Mouse (Mus musculus) forebrain, embryonic 10.5 days (tissue): ENCODE measurements around the gene Miga1. TPM values are rescaled to one million over a fixed set of nuclear protein-coding genes. Genes with fewer than 3 reads are reported as not detected.

Experiments
- DNase-seq: peaks from one replicate; pipeline ENCODE4 v3.0.0-alpha.2; 2017; ENCODE audit warnings: low spot score; ENCODE audit errors: extremely low spot score
- H3K27ac ChIP-seq: fragments of 300-500 bp; sonication (generic); 2 replicates; pipeline ENCODE4 v1.5.1; 2016; ENCODE audit warnings: mild to moderate bottlenecking
- H3K27me3 ChIP-seq: fragments of 300-500 bp; sonication (generic); 2 replicates; pipeline ENCODE4 v1.6.1; 2016; ENCODE audit warnings: mild to moderate bottlenecking; ENCODE audit not compliant: poor library complexity, severe bottlenecking
- H3K36me3 ChIP-seq: fragments of 300-500 bp; sonication (generic); replicated peaks from 2 replicates; pipeline ENCODE4 v1.6.1; 2016; ENCODE audit warnings: mild to moderate bottlenecking, moderate library complexity
- H3K4me1 ChIP-seq: fragments of 300-500 bp; sonication (generic); 2 replicates; pipeline ENCODE4 v1.6.1; 2016
- H3K4me3 ChIP-seq: fragments of 300-500 bp; sonication (generic); 2 replicates; pipeline ENCODE4 v1.5.1; 2016; ENCODE audit warnings: mild to moderate bottlenecking, moderate library complexity
- H3K9me3 ChIP-seq: fragments of 300-500 bp; sonication (generic); 2 replicates; pipeline ENCODE4 v1.6.1; 2016; ENCODE audit warnings: mild to moderate bottlenecking, moderate library complexity
- WGBS: fragments of 180-500 bp; shearing (Covaris S2); methylation state at CpG from one replicate; pipeline ENCODE4 v1.1.7; 2016; 5-methylcytosine and 5-hydroxymethylcytosine counted together
- polyA plus RNA-seq: library from polyadenylated mRNA; unstranded; fragments of >200 nt; fragmentation: Nextera tagmentation; extraction: Ambion mirVana; gene quantifications from 2 replicates; pipeline ENCODE4 v1.2.1, GENCODE M21; 2016

Miga1 gene
- 19.3 and 22.1 TPM in 2 replicates for polyA plus RNA-seq

DNA sequence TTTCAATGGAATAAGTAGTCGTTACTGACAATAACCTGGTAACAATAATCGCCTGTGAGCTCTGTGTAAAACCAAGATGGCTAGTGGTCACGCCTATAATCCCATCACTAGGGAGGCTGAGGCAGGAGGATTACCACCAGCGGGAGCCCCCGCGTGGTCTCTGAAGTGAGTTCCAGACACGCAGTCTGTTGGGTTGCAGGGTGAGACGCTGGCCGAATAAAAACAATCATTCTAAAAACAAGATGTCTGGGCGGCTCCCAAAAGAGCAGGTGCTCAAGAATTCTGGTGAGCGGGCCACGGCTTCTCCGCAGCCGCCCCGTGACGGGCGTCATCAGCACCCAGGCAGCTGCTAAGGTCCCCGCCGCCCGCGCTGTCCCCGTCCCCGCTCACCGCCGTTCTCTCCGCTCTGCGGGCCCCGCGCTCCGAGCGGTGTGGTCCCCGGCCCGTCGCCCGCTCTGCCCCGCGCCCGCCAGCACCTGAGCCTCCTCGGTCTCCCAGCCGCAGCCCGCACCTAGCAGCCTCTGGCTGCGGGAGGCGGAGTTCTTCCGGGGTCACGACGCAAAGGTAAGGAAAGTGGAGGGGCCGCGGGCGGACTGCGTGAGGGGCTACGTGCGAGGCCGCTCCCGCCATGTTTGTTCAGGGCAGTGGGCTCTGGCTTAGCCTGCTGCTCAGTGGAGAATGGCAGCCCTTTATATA is at the start of gene Miga1:
Gene Miga1, minus strand, starts transcription at position 546 of the 696 bp plus-strand sequence.
- WGBS = 4% methylated on average over 54 of the region's 54 CpGs
- H3K27me3 ChIP-seq = no peaks in the 10 kb centered on the region
- no peaks in the 10 kb centered on the region for H3K9me3 ChIP-seq
- peaks cover 18% of the 10 kb centered on the region for H3K4me1 ChIP-seq
- peak; percentile 82 for DNase-seq
- H3K4me3 ChIP-seq = peak within 1 kb of the TSS; percentile 92
- peaks cover 31% of the 10 kb centered on the region for H3K36me3 ChIP-seq
- peak within 1 kb of the TSS; percentile 93 for H3K27ac ChIP-seq

DNA sequence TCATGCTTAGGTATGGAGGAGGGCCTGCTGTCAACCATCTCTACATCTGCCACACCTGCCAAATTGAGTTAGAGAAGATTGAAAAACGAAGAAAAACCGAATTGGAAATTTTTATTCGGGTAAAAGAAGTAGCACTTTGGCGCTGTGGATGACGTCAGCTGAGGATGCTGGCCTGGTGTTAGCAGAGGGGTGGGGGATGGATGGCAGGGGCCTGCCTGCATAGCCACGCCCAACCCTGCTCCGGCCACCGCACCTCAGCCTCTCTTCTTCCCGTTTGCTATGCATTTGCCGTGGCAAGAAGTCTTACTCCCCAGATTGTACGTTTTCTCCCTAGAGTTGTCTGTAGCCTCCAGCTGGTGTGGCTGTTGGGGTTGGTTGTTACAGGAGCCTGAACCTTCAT is 43.9 kb upstream of the Miga1 start:
- WGBS = 76% methylated on average over 11 of the region's 11 CpGs
- H3K9me3 ChIP-seq = no peaks in the 10 kb centered on the region
- H3K27me3 ChIP-seq = no peaks in the 10 kb centered on the region
- no peaks in the 10 kb centered on the region for H3K4me1 ChIP-seq
- no peak overlapping the region for H3K4me3 ChIP-seq
- H3K36me3 ChIP-seq = peaks cover 85% of the 10 kb centered on the region
- H3K27ac ChIP-seq = no peak overlapping the region
- DNase-seq = no peak

DNA sequence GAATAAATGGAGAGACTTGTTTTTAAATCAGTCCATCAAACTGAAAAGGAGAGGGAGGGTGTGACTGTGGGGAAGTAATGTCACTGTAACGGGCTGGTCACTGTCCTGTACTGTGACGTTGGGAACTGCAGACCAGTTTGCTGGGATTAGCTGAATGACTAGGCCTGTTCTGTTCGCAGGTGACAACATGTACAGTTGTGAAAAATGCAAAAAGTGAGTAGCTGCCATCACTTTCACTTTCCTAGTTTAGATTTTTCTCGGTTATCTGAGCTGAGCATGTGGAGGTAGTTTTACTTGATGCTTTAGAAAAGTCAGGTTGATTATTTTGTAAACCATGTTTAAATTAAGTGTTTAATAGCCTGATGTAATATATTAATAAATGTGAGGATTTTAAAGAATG is 35.9 kb upstream of the Miga1 start:
- DNase-seq = no peak
- H3K27me3 ChIP-seq = no peaks in the 10 kb centered on the region
- H3K4me3 ChIP-seq = no peak overlapping the region
- no peaks in the 10 kb centered on the region for H3K4me1 ChIP-seq
- H3K27ac ChIP-seq = no peak overlapping the region
- H3K9me3 ChIP-seq = no peaks in the 10 kb centered on the region
- 90% methylated on average over 4 of the region's 4 CpGs for WGBS
- H3K36me3 ChIP-seq = peaks cover 92% of the 10 kb centered on the region

DNA sequence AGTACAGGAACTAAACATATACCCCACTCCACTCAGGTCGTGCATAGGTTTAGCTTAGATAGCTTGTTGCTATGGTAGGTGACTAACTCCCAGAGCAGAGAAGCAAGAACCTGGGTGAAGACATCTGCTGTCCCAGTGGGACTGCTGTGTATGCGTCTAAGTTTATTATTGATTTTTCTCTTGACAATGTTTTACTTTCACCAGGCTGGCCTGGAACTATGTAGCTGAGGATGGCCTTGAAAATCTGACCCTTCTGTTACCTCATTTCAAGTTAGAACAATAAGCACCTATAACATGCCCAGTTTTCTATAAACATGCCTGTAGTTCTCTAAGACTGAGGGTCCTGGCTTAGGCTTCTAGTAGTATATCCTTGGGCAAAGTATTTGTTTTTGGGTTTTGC is 24.0 kb upstream of the Miga1 start:
- Histone ChIP-seq H3K36me3 (peaks cover 95% of the 10 kb centered on the region), H3K27me3 (no peaks in the 10 kb centered on the region), H3K4me1 (no peaks in the 10 kb centered on the region), H3K27ac (no peak overlapping the region), H3K4me3 (no peak overlapping the region), H3K9me3 (no peaks in the 10 kb centered on the region)
- no peak for DNase-seq
- WGBS = 95% methylated on average over 2 of the region's 2 CpGs

DNA sequence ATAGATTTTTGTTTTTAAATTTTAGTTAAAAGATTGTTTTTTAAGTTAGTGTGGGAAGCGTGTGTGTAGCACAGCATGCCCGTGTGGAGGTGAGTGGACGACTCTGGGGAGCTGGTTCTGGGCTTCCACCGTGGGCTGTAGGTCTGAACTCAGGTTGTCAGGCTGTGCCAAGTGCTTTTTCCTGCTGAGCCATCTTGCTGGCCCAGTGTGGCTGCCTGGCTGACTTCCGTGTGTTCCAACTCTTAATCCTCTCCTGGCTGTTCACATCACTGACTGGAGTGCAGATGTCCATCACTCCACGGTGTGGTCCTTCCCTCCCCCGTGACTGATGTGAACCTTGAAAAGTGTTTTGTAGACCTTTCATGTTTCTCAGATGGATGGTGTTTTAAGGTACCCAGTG is 18.9 kb upstream of the Miga1 start:
- 89% methylated on average over 7 of the region's 7 CpGs for WGBS
- H3K9me3 ChIP-seq = no peaks in the 10 kb centered on the region
- H3K27me3 ChIP-seq = no peaks in the 10 kb centered on the region
- no peaks in the 10 kb centered on the region for H3K4me1 ChIP-seq
- no peak for DNase-seq
- H3K36me3 ChIP-seq = peaks cover 59% of the 10 kb centered on the region
- no peak overlapping the region for H3K4me3 ChIP-seq
- no peak overlapping the region for H3K27ac ChIP-seq

DNA sequence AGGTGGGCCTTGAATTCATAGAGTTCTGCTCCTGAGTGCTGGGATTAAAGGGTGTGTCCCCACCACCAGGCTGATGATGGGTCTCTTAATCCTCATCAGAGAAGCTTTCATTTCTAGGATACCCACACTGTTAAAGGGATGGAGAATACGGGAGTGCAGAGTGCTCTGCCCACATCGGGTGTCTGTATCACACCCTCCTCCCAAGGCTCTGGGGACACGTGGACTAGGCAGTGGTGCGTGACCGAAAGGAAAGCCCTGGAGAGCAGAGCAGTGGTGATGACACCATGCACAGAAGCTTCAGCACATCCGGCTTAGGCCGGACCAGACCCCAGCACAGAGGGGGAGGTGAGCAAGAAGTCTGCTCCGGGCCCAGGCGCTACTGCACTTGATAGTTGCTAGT is 16.5 kb upstream of the Miga1 start:
- peaks cover 35% of the 10 kb centered on the region for H3K36me3 ChIP-seq
- H3K27me3 ChIP-seq = no peaks in the 10 kb centered on the region
- H3K27ac ChIP-seq = no peak overlapping the region
- H3K4me3 ChIP-seq = no peak overlapping the region
- no peak for DNase-seq
- WGBS = 89% methylated on average over 9 of the region's 9 CpGs
- no peaks in the 10 kb centered on the region for H3K9me3 ChIP-seq
- peaks cover 2% of the 10 kb centered on the region; the same call in 1 of the 2 replicates for H3K4me1 ChIP-seq

DNA sequence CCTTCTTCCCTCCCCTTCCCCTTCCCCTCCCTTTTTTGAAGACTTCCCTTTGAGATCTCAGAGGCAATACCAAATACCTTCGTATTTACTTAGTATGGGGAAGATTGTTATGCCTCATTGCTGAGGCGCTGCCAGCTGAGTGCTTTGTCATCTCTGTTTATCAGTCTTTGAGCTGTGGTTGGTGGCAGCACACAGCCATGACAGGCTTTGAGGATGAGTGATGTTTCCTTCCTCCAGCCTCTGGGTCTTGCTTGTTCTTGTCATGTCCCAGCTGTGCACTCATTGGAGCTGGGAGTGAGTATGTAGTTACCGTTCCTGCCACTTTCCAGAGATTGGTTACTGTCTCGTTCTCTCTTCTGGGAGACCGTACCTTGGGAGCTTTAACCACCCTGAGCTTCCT is 15.2 kb upstream of the Miga1 start:
- H3K27me3 ChIP-seq = no peaks in the 10 kb centered on the region
- 82% methylated on average over 5 of the region's 5 CpGs for WGBS
- no peak for DNase-seq
- peaks cover 10% of the 10 kb centered on the region for H3K4me1 ChIP-seq
- H3K36me3 ChIP-seq = peaks cover 21% of the 10 kb centered on the region
- H3K27ac ChIP-seq = no peak overlapping the region
- H3K9me3 ChIP-seq = no peaks in the 10 kb centered on the region
- H3K4me3 ChIP-seq = no peak overlapping the region

DNA sequence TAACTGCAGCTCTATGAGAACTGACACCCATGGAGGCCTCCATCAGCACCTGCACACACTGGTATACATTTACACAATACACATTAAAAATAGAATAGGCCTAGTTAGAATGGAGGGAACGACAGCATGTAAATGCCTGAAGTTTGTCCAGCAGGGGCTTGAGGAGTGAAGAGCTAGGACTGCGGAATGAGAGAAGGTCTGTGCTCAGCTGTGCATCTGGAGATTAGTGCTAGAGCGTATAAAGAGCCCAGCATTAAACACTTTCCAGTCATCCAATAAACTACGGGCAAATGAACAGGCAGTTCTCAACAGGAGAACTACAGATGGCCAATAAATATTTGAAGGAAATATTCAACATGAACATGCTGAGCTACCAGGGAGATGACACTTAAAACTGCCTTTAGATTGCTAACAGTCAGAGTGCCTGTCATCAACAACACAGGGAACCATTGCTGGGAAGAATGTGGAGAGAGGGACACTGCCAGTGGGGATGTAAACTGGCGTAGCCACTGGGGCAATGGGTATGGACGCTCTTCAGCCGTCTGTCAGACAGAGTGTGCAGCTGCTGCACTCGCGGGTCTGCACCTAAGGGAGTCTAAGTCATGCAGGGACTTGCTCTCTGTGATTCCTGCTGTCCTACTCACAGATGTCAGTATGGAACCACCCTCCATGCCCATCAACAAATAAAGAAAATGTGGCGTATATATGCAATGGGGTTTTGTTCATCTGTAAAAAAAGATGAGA is 13.4 kb upstream of the Miga1 start:
- Histone ChIP-seq H3K4me3 (no peak overlapping the region), H3K27me3 (no peaks in the 10 kb centered on the region), H3K4me1 (peaks cover 13% of the 10 kb centered on the region), H3K9me3 (no peaks in the 10 kb centered on the region), H3K36me3 (peaks cover 11% of the 10 kb centered on the region), H3K27ac (no peak overlapping the region)
- DNase-seq = no peak
- WGBS = 87% methylated on average over 10 of the region's 10 CpGs

DNA sequence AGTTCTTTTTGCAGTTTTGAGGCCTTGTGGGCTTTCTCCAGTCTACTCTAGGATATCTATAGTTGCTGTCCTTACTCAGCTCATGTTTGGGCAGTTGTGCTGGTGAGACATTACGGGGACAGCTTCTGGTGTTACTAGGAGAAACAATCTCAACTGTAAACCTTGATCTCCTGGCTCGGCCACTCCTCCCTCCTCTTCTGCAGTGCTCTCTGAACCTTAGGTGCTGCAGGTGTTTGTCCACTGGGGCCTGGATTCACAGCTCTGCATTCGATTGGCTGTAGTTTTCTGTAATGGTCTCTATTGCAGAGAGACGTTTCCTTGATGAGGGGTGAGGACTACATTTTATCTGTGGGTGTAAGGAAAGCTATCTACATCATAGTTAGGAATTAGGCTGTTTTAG is 12.1 kb upstream of the Miga1 start:
- H3K9me3 ChIP-seq = no peaks in the 10 kb centered on the region
- H3K4me3 ChIP-seq = no peak overlapping the region
- no peaks in the 10 kb centered on the region for H3K27me3 ChIP-seq
- no peak for DNase-seq
- peaks cover 10% of the 10 kb centered on the region for H3K36me3 ChIP-seq
- WGBS = 86% methylated on average over 4 of the region's 4 CpGs
- H3K4me1 ChIP-seq = peaks cover 21% of the 10 kb centered on the region
- no peak overlapping the region for H3K27ac ChIP-seq

DNA sequence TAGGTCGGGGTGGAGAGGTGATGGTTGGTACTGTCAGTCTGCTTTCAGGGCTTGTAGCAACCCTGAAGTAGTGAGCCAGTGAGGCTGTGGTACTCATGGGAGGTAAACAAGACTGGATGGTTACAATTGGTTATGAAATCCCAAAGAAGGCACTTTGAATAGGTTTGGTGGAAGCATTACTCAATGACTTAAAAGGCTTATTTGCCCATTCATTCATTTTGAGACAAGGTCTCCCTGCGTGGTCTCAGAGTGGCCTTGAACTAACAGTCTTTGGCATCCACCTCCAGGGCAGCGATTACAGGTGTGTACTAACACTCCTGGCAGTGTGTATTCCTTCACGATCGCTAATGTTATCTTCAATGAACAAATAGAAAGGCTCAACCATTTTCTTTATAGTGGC is 10.8 kb upstream of the Miga1 start:
- Histone ChIP-seq H3K27ac (no peak overlapping the region), H3K27me3 (no peaks in the 10 kb centered on the region), H3K4me3 (no peak overlapping the region), H3K9me3 (no peaks in the 10 kb centered on the region), H3K4me1 (peaks cover 28% of the 10 kb centered on the region), H3K36me3 (peaks cover 6% of the 10 kb centered on the region; the same call in 1 of the 2 replicates)
- DNase-seq = no peak
- WGBS = 90% methylated on average over 5 of the region's 5 CpGs

DNA sequence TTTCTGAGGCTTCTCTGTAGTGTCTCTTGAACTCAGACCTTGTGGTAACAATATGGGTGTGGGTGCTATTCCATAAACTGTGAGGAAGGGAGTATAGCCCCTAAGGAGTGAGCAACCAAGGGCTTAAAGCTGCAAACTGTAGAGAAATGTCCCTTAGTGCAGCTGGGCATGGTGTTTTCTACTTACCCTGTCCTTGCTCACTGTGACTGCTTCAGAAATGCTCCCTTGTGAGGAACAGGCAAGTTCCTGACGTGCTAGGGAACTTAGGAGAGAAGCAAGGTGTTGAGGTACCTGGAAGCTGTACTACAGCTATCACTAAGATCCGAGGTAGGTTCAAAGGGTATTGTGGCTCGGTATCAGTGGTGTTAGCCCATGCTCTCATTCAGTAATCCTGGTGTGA is 10.2 kb upstream of the Miga1 start:
- WGBS = 84% methylated on average over 3 of the region's 3 CpGs
- no peak for DNase-seq
- Histone ChIP-seq H3K27ac (no peak overlapping the region), H3K9me3 (no peaks in the 10 kb centered on the region), H3K4me3 (no peak overlapping the region), H3K36me3 (peaks cover 6% of the 10 kb centered on the region; the same call in 1 of the 2 replicates), H3K27me3 (no peaks in the 10 kb centered on the region), H3K4me1 (peaks cover 28% of the 10 kb centered on the region)

DNA sequence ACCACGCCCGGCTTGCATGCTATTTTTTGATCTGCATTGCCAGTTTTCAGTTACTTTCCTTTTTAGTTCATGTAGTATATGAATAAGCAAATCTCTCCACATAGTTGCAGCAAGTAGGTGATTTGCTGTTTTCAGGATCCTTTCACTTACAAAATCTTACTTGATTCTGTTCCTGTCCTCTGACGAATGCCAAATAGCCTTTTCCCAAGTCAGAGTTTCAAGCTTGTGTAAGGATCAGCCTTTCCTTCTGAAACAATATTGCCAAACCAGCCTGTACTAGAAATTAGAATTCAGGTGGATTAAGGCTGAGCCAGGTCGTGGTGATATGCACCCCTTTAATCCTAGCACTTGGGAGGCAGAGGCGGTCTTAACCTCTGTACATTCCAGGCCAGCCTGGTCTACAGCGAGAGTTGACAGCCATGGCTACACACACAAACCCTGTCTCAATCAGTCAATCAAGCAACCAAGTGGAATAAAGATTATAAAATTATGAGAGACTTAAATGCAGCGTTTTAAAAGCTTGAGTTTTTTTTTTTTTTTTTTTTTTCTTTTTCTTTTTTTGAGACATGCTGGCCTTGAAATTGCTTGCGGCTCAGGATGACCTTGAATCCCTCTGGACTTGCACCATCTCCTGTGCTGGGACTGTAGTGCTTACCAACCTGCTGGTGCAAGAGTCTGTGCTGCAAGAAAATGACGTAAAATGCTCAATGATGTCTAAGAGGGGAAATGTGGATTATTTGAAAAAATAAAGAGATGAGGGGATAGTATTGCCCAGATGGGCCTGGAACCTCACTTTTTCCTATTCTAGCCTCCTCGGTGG is 8.0 kb upstream of the Miga1 start:
- Histone ChIP-seq H3K4me3 (no peak overlapping the region), H3K4me1 (peaks cover 28% of the 10 kb centered on the region), H3K27ac (no peak overlapping the region), H3K36me3 (peaks cover 6% of the 10 kb centered on the region; the same call in 1 of the 2 replicates), H3K27me3 (no peaks in the 10 kb centered on the region), H3K9me3 (no peaks in the 10 kb centered on the region)
- WGBS = 92% methylated on average over 10 of the region's 10 CpGs
- DNase-seq = no peak
